Mouse (Mus musculus): ENCODE results near the gene Dip2c. TPM values are rescaled to one million over a fixed set of nuclear protein-coding genes. Genes with fewer than 3 reads are reported as not detected.

Gene Dip2c
- polyA plus RNA-seq, 1 experiment: 8.4 TPM

GRCm38 (mm10) chr13:9389334-9389733 is 113.0 kb downstream of the Dip2c start:
- no peak overlapping the region for H3K4me3 ChIP-seq (ENCODE audit: low read depth, low read length)
- no peaks in the 10 kb centered on the region for H3K27me3 ChIP-seq (ENCODE audit: control insufficient read depth, insufficient read depth, low read length, poor library complexity, severe bottlenecking)
- no peak overlapping the region for H3K27ac ChIP-seq (ENCODE audit: insufficient read depth, low read length)
- no peaks in the 10 kb centered on the region for H3K9me3 ChIP-seq (replicated peaks; ENCODE audit: control insufficient read depth, insufficient read depth, low read length, poor library complexity, severe bottlenecking)
- no peaks in the 10 kb centered on the region for H3K4me1 ChIP-seq (ENCODE audit: control insufficient read depth, insufficient read depth, low read length)
- H3K9ac ChIP-seq (ENCODE audit: low read depth, poor library complexity, severe bottlenecking): no peak overlapping the region
- TF ChIP-seq EP300 (IDR thresholded peaks at IDR 0.05; ENCODE audit: insufficient read depth, low read depth, low read length) (no peak), CTCF (IDR thresholded peaks at IDR 0.05; ENCODE audit: low read depth, low read length) (no peak), POLR2A (IDR thresholded peaks at IDR 0.05; ENCODE audit: insufficient read depth, low read length) (no peak)
- H3K36me3 ChIP-seq (ENCODE audit: control insufficient read depth, insufficient read depth, low read length, poor library complexity, severe bottlenecking): no peaks in the 10 kb centered on the region

GRCm38 (mm10) chr13:9390204-9390804 is 114.0 kb downstream of the Dip2c start:
- Histone ChIP-seq H3K4me1 (ENCODE audit: control insufficient read depth, insufficient read depth, low read length) (no peaks in the 10 kb centered on the region), H3K9ac (ENCODE audit: low read depth, poor library complexity, severe bottlenecking) (no peak overlapping the region), H3K36me3 (ENCODE audit: control insufficient read depth, insufficient read depth, low read length, poor library complexity, severe bottlenecking) (no peaks in the 10 kb centered on the region), H3K9me3 (replicated peaks; ENCODE audit: control insufficient read depth, insufficient read depth, low read length, poor library complexity, severe bottlenecking) (no peaks in the 10 kb centered on the region), H3K27me3 (ENCODE audit: control insufficient read depth, insufficient read depth, low read length, poor library complexity, severe bottlenecking) (no peaks in the 10 kb centered on the region), H3K4me3 (ENCODE audit: low read depth, low read length) (no peak overlapping the region), H3K27ac (ENCODE audit: insufficient read depth, low read length) (no peak overlapping the region)
- TF ChIP-seq POLR2A (IDR thresholded peaks at IDR 0.05; ENCODE audit: insufficient read depth, low read length) (no peak), EP300 (IDR thresholded peaks at IDR 0.05; ENCODE audit: insufficient read depth, low read depth, low read length) (no peak), CTCF (IDR thresholded peaks at IDR 0.05; ENCODE audit: low read depth, low read length) (no peak)

GRCm38 (mm10) chr13:9393470-9393869 is 117.1 kb downstream of the Dip2c start:
- Histone ChIP-seq H3K27ac (ENCODE audit: insufficient read depth, low read length) (no peak overlapping the region), H3K36me3 (ENCODE audit: control insufficient read depth, insufficient read depth, low read length, poor library complexity, severe bottlenecking) (no peaks in the 10 kb centered on the region), H3K9me3 (replicated peaks; ENCODE audit: control insufficient read depth, insufficient read depth, low read length, poor library complexity, severe bottlenecking) (no peaks in the 10 kb centered on the region), H3K4me3 (ENCODE audit: low read depth, low read length) (no peak overlapping the region), H3K9ac (ENCODE audit: low read depth, poor library complexity, severe bottlenecking) (no peak overlapping the region), H3K27me3 (ENCODE audit: control insufficient read depth, insufficient read depth, low read length, poor library complexity, severe bottlenecking) (no peaks in the 10 kb centered on the region), H3K4me1 (ENCODE audit: control insufficient read depth, insufficient read depth, low read length) (no peaks in the 10 kb centered on the region)
- TF ChIP-seq EP300 (IDR thresholded peaks at IDR 0.05; ENCODE audit: insufficient read depth, low read depth, low read length): no peak
- no peak for TF ChIP-seq POLR2A (IDR thresholded peaks at IDR 0.05; ENCODE audit: insufficient read depth, low read length)
- TF ChIP-seq CTCF (IDR thresholded peaks at IDR 0.05; ENCODE audit: low read depth, low read length): no peak

GRCm38 (mm10) chr13:9395286-9395685 is 119.0 kb downstream of the Dip2c start:
- H3K4me1 ChIP-seq (ENCODE audit: control insufficient read depth, insufficient read depth, low read length): no peaks in the 10 kb centered on the region
- no peak overlapping the region for H3K27ac ChIP-seq (ENCODE audit: insufficient read depth, low read length)
- H3K27me3 ChIP-seq (ENCODE audit: control insufficient read depth, insufficient read depth, low read length, poor library complexity, severe bottlenecking): no peaks in the 10 kb centered on the region
- no peak for TF ChIP-seq EP300 (IDR thresholded peaks at IDR 0.05; ENCODE audit: insufficient read depth, low read depth, low read length)
- TF ChIP-seq CTCF (IDR thresholded peaks at IDR 0.05; ENCODE audit: low read depth, low read length): no peak
- no peak for TF ChIP-seq POLR2A (IDR thresholded peaks at IDR 0.05; ENCODE audit: insufficient read depth, low read length)
- no peaks in the 10 kb centered on the region for H3K36me3 ChIP-seq (ENCODE audit: control insufficient read depth, insufficient read depth, low read length, poor library complexity, severe bottlenecking)
- H3K9ac ChIP-seq (ENCODE audit: low read depth, poor library complexity, severe bottlenecking): no peak overlapping the region
- H3K9me3 ChIP-seq (replicated peaks; ENCODE audit: control insufficient read depth, insufficient read depth, low read length, poor library complexity, severe bottlenecking): no peaks in the 10 kb centered on the region
- H3K4me3 ChIP-seq (ENCODE audit: low read depth, low read length): no peak overlapping the region

- Histone ChIP-seq H3K36me3 (ENCODE audit: control insufficient read depth, insufficient read depth, low read length, poor library complexity, severe bottlenecking) (no peaks in the 10 kb centered on the region), H3K4me3 (ENCODE audit: low read depth, low read length) (no peak overlapping the region), H3K27ac (ENCODE audit: insufficient read depth, low read length) (no peak overlapping the region), H3K9me3 (replicated peaks; ENCODE audit: control insufficient read depth, insufficient read depth, low read length, poor library complexity, severe bottlenecking) (no peaks in the 10 kb centered on the region), H3K9ac (ENCODE audit: low read depth, poor library complexity, severe bottlenecking) (no peak overlapping the region), H3K4me1 (ENCODE audit: control insufficient read depth, insufficient read depth, low read length) (no peaks in the 10 kb centered on the region), H3K27me3 (ENCODE audit: control insufficient read depth, insufficient read depth, low read length, poor library complexity, severe bottlenecking) (no peaks in the 10 kb centered on the region)
- TF ChIP-seq EP300 (IDR thresholded peaks at IDR 0.05; ENCODE audit: insufficient read depth, low read depth, low read length): no peak
- TF ChIP-seq CTCF (IDR thresholded peaks at IDR 0.05; ENCODE audit: low read depth, low read length): no peak
- TF ChIP-seq POLR2A (IDR thresholded peaks at IDR 0.05; ENCODE audit: insufficient read depth, low read length): no peak
Observed at GRCm38 (mm10) chr13:9398846-9399245, 122.5 kb downstream of the Dip2c start.

- Histone ChIP-seq H3K27ac (ENCODE audit: insufficient read depth, low read length) (no peak overlapping the region), H3K27me3 (ENCODE audit: control insufficient read depth, insufficient read depth, low read length, poor library complexity, severe bottlenecking) (no peaks in the 10 kb centered on the region), H3K4me3 (ENCODE audit: low read depth, low read length) (no peak overlapping the region), H3K9ac (ENCODE audit: low read depth, poor library complexity, severe bottlenecking) (no peak overlapping the region), H3K36me3 (ENCODE audit: control insufficient read depth, insufficient read depth, low read length, poor library complexity, severe bottlenecking) (no peaks in the 10 kb centered on the region), H3K4me1 (ENCODE audit: control insufficient read depth, insufficient read depth, low read length) (no peaks in the 10 kb centered on the region), H3K9me3 (replicated peaks; ENCODE audit: control insufficient read depth, insufficient read depth, low read length, poor library complexity, severe bottlenecking) (no peaks in the 10 kb centered on the region)
- TF ChIP-seq CTCF (IDR thresholded peaks at IDR 0.05; ENCODE audit: low read depth, low read length) (no peak), EP300 (IDR thresholded peaks at IDR 0.05; ENCODE audit: insufficient read depth, low read depth, low read length) (no peak), POLR2A (IDR thresholded peaks at IDR 0.05; ENCODE audit: insufficient read depth, low read length) (no peak)
Observed at GRCm38 (mm10) chr13:9405399-9405798, 129.1 kb downstream of the Dip2c start.
